Mouse (Mus musculus) myocyte (in vitro differentiated cells): Measurements from ENCODE around the gene 4931428L18Rik.

Experiments used
- MYOG ChIP-seq, 3 experiments: IDR thresholded peaks; one replicate each; pipeline ENCODE4 v1.6.1; 2011; ENCODE audit warnings: control low read depth in 2 of 3, low read depth in 2 of 3, mild to moderate bottlenecking in 2 of 3; ENCODE audit not compliant: insufficient read length in 2 of 3, control insufficient read depth in 1 of 3, insufficient read depth in 1 of 3
- POLR2A ChIP-seq: IDR thresholded peaks from one replicate; pipeline ENCODE4 v1.6.1; 2011; ENCODE audit warnings: low read depth, mild to moderate bottlenecking, control low read depth, moderate library complexity; ENCODE audit not compliant: insufficient read length
- POLR2AphosphoS2 ChIP-seq: IDR thresholded peaks from one replicate; pipeline ENCODE4 v1.6.1; 2011; ENCODE audit warnings: low read depth, control low read depth; ENCODE audit not compliant: insufficient read length
- SRF ChIP-seq: IDR thresholded peaks from one replicate; pipeline ENCODE4 v1.6.1; 2011; ENCODE audit warnings: low read depth; ENCODE audit not compliant: control insufficient read depth, insufficient read length

DNA sequence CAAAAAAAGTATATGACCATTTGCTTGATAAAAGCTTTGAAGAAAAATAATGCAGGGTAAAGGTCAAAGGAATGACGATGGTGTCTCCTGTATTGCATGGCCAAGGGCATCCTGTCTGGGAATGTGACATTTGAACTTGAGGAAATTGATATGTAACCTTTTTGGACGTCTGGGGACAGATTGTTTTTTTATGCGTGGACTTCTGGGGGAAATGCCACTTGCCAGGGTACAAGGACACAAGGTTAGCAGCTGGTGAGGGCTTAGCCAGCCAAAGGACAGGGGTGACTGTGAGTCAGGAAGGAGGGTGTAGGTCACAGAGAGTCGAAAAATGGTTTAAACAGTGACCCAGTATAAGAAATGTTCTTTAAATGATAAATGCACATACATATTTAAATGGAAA is 109.0 kb downstream of the 4931428L18Rik start:
- TF ChIP-seq POLR2AphosphoS2: no peak
- no peak for TF ChIP-seq POLR2A
- TF ChIP-seq MYOG (IDR thresholded peaks at IDR 0.05; ENCODE audit: control insufficient read depth in 1 of 3, insufficient read depth in 1 of 3, insufficient read length in 2 of 3, low read depth in 2 of 3): no peak
- TF ChIP-seq SRF: no peak
